Mouse (Mus musculus) 3T3-L1 (cell line): ENCODE measurements at regions not wholly inside any gene's neighbourhood (a gene's known extent, or its start where the extent isn't known, plus 50 kb on each side); places are given as distances from the start of the nearest gene placed in this dataset.
"Not testable (repeated sequence)": the region's sequence is repeated elsewhere in the genome, so short reads cannot be mapped to it uniquely, and the experiment has no call there.

Experiments used
- DNase-seq: peaks from one replicate; pipeline ENCODE4 v3.0.0-alpha.2; 2015; ENCODE audit warnings: low read depth, low spot score

- DNase-seq, result no peak
These were observed 53.4 kb upstream of the Castor2 start for GRCm38 (mm10) chr5:134046086-134046485.

DNA sequence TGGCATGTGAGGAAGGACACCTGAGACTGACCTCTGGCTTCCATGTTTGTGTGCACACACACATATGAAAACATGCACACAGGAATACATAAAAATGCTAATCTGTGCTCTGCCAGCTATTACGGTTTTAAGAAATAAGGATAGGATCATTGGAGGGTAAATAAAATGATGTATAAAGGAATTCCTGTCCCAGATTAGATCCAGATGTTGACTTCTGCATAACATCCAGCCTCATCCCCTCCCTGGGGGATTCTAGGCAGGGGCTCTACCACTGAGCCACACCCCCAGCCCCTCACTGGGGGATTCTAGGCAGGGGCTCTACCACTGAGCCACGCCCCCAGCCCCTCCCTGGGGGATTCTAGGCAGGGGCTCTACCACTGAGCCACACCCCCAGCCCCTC is 56.6 kb upstream of the Castor2 start:
- DNase-seq, result not testable (repeated sequence)

GRCm38 (mm10) chr5:134027316-134027966 is 72.1 kb upstream of the Castor2 start:
- no peak for DNase-seq

DNA sequence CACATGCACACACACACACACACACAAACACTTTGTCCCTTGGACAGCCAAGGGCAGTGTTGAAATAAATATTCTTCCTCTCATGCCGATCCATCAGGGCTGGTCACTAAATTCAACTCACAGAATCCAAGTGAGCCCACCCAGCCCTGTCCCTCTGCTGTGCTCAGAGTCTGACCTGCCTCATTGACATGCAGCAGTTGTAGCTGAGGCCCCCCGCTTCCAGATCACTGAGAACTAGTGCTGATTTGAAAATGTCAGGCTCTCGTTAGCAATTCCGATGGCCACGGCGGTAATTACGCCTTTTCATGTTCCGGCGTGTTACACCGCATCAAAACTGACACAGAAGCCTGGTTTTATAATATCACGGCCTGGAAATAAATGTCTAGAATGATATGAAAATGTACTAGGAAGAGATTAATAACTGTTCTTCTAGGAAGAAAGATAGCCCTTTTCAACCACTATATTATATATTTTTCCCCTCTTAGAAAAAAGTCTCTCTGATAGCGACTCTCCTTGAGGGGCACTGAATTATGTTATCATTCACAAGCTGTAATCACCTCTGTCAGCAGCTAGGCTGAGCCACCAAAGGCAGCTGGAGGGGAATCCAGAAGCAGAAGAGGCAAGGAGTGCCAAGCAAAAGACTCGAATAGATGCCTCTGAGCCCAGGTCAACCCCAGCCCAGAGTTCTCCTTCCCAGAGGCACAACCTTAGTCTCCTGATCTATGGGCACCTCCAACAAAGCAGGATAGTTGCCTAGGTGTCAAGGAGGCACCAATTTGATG is 79.7 kb upstream of the Castor2 start:
- no peak for DNase-seq

DNA sequence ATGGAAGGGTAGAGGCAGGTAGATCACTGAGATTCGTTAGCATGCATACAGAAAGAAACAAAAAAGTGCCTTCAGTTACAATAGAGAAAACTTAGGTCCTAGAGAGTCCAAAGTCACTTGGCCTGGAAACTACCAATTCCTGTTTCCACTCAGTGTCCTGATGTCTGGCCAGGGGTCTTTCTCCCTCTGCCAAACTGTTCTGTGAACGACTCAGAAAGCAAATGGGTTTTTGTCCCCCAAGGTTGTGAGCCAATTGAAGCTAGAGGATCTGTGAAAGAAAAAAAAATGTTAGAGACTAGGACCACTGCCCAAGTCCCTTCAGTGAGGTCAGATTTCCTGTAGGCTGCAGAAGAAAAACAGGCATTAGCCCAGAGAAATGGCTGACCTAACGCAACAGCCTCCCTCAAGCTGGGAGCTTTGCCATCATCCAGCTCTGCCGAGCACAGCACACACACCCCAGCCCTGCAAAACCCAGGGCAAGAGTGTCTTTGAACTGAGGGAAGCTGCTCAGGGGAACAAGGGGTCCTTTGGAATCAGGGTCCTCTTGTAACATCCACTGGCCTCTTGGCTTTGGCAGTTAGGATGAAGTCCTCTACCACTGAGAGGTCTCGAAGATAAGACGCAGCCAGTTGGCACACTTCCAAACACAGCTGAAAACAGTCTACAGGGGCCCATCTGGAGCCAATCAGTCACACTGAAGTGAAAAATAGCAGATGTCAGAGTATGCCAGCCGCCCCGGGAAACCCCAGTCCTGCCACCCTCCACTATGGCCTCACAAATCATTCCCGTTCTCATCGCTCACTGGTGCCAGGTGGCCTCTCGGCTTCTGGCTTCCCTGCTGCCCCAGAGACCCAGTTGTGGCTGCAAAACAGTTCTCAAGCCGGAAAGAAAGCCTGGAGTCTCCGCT is 85.0 kb upstream of the Castor2 start:
- DNase-seq, result peak; percentile 63

DNA sequence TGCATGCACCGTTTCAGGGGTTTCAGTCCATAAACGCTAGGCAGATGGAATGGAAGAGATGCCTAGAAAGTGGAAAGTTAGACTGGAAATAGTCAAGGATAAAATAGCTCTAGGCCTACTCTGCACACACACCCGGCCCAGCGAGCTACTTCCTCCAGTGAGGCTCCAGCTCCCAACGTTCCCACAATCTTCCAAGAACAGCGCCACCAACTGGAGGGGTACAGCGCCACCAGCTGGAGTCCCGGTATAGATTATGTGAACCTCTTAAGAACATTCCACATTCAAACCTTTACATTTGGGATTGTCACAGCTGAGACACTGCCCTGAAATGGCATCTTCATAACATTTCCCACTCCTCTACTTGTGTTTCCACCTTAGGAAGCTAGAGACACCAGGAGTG is 86.3 kb upstream of the Castor2 start:
- DNase-seq, result no peak

GRCm38 (mm10) chr5:134009843-134010242 is 89.7 kb upstream of the Castor2 start:
- no peak for DNase-seq

DNA sequence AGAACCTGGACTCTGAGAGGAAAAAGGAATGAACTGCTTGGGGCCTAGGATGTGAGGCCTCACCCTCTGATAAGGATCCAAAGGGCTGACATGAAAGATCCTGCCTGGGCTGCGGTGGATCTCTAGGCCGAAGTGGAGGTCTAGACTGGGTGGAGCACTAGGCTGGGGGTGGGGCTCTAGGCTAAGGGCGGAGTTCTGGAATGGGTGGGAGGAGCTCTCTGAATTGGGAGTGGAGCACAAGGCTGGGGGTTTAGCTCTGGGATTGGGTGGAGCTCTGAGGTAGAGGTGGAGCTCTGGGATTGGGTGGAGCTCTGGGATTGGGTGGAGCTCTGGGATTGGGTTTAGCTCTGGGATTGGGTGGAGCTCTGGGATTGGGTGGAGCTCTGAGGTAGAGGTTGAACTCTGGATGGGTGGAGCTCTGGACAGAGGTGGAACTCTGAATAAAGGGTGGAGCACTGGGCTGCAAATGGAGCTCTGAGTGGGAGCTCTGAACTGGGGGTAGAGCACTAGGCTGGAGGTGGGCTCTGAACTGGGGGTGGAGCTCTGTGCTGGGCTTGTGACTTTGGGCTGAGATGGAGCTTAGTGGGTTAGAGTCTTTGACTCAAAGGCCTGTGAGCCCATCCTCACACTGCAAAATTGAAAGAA is 92.3 kb upstream of the Castor2 start:
- DNase-seq, result no peak

GRCm38 (mm10) chr5:134006470-134007126 is 92.9 kb upstream of the Castor2 start:
- DNase-seq, result peak; percentile 94

- DNase-seq, result no peak
These were observed 93.5 kb upstream of the Castor2 start for GRCm38 (mm10) chr5:134006001-134006400.

GRCm38 (mm10) chr5:134000100-134000499 is 99.4 kb upstream of the Castor2 start:
- DNase-seq, result no peak

DNA sequence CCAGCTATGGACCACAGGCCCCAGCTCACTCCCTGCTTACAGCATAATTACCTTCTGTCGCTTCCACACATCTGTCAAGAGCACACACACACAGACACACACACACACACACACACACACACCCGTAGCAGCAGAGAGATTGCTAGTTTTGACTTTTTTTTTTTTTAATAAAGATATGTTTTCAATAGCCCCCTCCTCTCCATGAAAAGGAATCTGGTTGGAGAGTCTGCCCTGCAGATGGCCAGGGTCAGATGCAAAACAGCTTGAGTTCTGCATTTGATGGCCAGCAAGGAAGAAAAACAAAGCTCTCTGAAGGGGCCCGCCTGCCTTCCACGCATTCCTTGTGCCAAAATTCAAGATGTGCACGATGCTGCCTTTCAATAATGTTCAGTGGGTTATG is 99.8 kb upstream of the Castor2 start:
- DNase-seq, result no peak

GRCm38 (mm10) chr5:133991994-133992393 is 107.5 kb upstream of the Castor2 start:
- DNase-seq, result no peak

DNA sequence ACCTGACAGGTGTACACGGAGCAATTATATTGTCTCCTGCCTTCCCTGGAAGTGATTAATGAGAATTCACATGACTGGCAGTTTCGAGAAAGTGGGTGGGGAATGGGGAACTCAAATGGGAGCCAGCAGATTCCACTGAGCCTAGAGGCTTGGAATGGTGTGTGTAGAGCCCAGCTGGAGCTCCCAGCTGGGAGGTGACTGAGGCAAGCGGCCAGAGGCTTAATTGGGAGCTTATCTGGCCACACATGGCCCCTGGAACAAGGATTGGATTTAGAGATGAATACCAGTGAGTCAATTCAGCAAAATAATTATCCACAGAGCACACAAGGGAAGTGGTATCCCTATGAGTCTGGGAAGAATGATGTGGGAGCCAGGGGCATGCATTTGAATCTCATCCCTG is 108.0 kb upstream of the Castor2 start:
- no peak for DNase-seq

GRCm38 (mm10) chr5:133983249-133983966 is 116.1 kb upstream of the Castor2 start:
- DNase-seq, result no peak

DNA sequence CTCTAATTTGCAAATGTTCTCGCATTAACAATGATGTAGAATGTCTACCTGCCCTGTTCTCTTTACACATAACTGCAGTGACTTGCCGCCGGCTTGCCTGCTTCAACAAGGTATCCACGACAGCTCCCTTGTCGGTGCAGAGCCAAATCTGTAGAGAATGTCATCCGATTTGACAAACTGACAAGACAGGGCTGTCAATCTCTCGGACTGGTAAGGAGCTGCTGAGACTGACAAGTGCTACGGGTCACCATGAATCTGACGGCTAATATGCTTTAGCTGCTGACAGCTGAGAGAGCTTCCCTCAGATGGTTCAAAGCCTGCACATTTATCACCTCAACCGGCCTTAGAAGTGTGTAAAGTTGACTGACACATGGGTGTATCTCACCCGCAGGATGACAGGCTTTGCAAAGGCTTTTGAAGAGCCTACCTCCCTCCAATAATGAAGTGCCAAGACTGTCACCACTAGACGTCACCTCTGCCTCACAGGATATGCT is 129.0 kb upstream of the Castor2 start:
- no peak for DNase-seq

- no peak for DNase-seq
These were observed 136.2 kb upstream of the Castor2 start for GRCm38 (mm10) chr5:133963301-133963700.

DNA sequence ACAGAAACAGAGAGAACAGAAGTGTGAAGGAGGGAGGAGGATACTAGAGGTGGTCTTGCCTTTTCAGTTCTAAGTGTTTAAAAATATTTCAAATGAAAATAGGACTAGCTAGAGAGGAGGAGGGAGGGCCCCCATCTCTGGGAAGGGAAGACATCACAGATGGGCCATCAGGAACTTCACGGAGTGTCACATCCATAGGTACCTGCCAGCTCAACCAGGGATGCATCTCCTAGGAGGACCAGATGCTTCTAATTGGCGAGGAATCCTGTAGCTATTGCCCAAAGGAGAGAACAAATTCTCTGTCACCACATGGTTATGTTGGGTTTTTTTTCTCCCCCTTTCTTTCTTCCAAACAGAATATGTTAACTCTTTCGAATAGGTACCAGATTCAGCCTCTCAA is 158.7 kb upstream of the Castor2 start:
- DNase-seq, result no peak

- no peak for DNase-seq
These were observed 159.5 kb upstream of the Castor2 start for GRCm38 (mm10) chr5:133940030-133940429.
